Mouse (Mus musculus): ENCODE measurements around the gene Gemin5.
"Not testable (repeated sequence)": the region's sequence is repeated elsewhere in the genome, so short reads cannot be mapped to it uniquely, and the experiment has no call there.

Gene Gemin5

DNA sequence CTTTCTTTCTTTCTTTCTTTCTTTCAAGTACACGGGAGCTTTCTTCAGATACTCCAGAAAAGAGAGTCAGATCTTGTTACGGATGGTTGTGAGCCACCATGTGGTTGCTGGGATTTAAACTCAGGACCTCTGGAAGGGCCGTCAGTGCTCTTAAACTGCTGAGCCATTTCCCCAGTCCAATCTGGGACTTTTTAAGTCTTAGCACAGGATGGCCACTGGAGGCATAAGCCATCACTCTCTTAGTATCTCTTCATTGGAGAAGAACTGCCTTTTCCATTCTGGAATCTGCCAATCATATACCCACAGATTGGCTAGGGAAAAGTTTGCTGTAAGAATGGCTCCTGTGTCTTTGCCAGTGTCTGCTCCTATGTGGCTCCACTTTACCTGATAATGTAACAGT, 61.3 kb downstream of the Gemin5 start:
- DNase-seq, result peak; percentile 10

DNA sequence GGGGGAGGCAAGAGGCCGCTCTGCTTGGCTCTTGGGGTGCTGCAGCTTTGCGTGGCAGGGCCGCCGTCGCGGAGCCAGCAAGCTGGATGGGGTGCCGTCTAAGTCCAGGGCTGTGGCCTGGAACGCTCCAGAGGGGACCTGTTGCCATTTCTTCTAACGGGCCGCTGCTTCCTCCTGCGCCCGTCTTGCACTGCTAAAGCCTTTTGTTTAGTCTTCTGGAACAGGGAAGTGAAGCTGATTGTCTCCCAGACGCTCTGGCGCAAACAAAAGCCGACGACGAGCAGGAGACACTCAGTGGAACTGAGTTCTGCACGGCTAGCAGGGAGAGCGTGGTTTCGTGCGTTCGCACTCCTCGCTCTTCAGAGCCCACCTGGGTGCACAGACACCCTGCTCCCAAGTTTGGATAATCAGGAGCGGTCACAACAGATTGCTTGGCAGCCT, 64.0 kb downstream of the Gemin5 start:
- peak; percentile 62 for DNase-seq

DNA sequence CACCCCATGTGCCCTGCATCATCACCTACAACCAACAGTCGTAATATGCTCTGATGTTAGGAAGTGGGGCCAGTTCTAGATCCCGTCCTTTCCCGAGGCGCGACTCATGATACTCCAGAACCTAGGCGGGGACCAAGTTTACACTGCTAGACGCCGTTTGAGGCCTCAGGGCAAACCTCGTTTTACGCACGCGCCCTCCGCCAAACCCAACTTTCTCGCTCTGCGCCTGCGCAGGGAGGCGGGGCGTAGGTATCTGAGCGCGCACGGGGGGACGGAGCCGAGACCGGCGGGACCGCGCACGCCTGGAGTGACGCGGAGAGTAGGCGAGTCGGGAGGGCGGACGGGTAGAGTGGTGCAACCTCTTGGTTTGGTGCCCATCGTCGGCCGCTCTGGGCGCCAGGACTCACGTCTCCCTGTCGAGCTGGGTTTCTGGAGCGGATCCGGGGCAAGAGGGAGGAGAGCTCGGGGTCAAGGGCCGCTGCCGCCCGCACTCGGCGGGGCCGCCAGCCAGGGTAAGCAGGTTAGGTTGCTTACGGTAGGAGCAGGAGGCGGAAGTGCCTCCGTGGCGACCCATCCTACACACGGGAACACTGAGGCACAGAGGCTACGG, 64.5 kb downstream of the Gemin5 start, which contains the start of gene Cnot8:
TSS of gene Cnot8 (plus strand) at position 457 of the 610 bp plus-strand sequence.
- peak; percentile 99 for DNase-seq

DNA sequence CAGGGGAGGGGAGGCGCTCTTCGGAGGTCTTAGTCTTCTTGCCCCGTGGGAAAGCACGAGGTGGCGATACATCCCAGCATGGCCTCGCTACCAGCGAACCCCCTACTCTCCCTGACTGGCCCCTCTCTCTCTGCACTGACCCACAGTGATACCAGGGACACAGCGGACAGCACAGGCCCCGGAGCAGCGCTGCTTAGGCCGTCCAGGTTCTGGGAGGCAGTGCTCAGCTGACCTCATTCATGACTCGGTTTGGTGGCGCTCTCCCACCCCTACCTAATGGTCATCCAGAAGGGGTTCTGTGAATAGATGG, 65.0 kb downstream of the Gemin5 start:
- no peak for DNase-seq

DNA sequence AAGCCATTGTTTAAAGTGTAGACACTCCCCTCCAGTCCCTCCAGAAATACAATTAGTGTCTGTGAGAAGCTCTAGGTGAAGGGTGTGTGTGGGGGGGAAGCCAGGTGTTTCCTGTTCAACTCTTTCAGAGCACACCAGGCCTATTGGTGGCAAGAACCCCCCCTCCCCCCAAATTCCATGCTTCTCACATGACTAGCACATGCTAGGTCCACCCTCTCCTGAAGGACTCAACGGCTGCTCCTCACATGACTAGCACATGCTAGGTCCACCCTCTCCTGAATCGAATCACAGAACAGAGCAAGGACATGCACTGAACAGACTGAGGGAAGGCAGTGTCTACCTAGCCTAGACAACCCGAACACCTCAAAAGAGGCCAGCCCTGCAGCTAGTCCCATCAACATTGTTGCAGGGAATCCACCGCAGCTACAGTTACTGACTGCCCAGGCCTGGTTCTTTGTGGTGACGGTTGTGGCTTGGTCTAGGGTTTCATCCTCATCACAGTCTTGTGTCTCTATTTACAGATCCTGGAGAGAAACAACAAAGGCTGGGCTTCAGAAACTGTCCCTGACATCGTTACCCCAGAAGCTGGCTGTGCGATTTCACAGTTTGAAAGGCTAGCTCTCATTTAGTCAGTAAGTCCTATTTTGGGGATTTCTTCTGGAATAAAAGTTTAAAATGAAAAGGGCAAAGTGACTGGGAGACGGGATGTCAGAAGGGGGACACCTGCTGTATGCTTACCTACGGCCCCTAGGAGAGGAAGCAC, 65.6 kb downstream of the Gemin5 start:
- no peak for DNase-seq

DNA sequence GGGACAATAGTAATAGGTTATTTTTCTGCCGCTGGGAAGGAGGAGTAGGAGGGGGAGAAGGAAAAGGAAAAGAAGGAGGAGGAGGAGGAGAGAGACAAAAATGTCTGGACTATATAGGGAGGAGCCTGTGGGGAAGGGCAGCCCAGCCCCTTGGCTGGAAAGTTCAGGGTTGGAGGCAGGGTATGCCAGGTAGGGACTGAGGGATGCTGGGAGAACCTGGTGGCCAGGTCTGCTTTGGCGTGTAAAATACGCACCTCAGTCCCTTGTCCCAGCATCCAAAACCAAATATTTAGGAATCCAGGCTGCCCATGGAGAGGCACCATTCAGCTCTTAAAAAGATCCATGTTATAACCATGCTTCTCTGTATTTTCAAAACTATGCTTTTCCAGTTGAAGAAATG, 66.2 kb downstream of the Gemin5 start:
- no peak for DNase-seq

DNA sequence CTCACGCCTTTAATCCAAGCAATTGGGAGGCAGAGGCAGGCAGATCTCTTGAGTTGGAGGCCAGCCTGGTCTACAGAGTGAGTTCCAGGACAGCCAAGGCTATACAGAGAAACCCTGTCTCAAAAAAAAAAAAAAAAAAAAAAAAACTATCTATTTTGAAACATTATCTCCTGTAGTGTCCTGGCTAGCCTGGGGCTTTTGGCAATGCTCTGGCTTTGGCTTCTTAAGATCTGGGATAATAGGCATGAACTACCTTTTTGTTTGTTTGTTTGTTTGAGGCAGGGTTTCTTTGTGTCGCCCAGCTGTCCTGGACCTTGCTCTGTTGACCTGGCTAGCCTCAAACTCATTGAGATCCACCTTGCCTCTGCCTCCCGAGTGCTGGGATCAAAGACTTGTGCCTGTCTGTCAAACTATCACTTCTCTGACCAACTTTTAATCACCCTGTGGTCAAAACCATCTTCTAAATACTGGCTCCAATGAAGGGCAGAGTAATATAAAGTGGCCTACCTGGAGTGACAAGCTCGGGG, 67.1 kb downstream of the Gemin5 start:
- no peak for DNase-seq

DNA sequence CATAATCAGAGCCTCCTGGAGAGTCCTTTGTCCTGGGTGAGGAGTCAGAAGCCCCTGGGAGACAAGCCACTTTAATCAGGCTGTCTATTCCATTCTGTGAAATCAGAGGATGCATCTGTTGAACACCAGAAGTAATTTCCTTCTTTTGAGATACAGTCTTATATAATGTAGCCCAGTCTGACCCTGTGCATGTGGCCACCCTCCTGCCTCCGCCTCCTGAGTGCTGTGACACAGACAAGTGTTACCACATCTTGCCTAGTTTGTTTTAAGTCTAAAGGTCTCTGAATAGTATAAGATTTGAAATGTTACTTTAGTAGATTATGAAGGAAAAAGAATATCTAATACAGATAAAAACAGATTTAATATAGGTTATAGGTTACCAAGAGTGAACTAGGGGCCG, 68.3 kb downstream of the Gemin5 start:
- DNase-seq, result no peak

DNA sequence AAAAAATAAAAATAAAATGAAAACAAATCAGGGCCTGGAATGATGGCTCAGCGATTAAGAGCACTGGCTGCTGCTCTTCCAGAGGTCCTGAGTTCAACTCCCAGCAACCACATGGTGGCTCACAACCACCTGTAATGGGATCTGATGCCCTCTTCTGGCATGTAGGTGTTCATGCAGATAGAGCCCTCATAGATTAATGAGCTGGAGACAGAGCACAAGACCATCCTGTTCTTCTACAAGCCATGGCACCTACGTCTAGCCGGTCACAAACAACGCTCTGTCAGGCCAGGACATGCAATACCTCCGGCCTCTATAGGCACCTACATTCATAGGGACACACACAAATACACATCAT, 70.0 kb downstream of the Gemin5 start:
- DNase-seq, result not testable (repeated sequence)

DNA sequence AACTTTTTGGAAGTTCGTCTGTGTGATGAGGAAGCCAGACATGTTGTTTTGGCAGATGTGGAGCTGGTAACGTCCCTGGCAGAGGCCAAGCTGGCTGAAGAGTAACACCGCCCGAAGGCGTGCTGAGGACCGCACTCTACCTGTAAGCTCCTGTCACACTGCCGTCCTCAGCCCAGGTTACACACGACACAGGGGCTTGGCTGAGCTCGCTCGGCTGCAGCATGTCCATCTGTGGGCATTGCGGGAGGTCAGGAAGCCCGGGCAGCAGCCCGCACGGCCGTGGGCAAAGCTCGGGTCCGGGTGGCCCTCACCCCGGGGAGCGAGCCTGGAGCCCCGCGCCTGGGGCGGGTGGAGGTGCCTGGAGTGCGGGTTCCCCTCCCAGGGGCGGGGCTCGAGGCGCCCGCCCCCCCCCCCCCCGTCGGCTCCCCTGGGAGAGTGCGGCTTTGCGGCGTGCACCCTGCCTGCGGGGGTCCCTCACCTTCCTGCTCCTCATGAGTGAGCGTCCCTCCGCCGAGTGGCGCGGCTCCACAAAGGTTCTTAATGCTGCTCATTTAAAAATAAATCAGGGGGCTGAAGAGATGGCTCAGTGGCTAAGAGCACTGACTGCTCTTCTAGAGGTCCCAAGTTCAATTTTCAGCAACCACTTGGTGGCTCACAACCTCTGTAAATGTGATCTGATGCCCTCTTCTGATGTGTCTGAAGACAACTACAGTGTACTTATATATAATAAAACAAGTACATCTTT, 70.5 kb downstream of the Gemin5 start:
- DNase-seq, result peak; percentile 5

DNA sequence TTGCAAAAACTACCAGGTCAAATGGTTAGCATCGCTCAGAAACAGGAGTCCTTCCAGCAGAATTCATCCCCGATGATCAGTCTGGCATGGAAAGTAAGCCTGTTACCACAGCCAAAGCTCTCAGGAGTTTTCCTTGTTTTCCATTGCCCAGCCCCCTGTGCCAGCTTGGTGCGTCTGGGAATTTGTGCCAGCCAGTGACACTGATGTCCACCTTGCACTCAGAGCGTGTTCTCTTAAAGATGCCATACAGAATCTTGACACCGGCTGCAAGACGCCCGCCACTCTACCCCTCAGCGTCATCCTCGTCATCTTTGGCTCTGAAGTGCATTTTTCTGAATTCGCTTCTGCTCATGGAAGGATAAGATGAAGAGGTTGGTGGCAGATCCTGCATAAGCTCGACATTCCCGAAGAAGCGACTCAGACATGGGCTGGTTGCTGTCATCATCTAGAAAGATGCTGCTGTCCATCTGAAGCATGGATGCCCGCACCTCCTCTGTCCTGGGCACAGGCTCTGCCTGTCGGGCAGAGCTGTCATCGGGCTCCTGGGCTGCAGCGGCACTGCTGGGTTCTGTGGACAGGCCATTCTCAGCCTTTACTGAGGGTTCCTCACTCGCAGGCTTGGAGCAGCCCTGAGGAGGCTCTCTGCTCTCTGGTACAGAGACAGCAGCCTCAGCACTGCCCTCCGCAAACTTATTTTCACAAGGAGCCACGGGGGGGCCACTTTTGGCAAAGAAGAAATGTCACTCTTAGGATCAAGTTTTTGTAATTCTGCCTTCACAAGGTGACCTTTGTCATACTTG, 71.3 kb downstream of the Gemin5 start:
- peak; percentile 20 for DNase-seq

DNA sequence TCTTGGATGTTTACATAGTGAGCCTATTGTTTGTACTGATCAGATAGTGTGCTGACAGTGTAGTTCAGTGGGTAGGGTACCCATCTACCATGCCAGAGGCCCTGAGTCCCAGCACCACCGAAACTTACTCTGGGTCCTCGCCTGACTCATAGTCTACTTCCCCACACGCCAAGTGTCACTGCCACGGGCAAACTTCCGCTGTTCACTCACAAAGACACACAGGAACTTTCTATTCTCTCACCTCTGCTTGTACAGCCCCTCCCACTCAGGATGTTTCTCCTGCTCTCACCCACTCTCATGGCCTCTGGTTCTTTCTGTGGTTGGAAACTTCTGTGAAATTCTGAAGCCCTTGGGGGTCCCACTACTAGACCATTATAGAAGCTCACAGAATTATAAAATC, 72.2 kb downstream of the Gemin5 start:
- DNase-seq, result peak; percentile 10

DNA sequence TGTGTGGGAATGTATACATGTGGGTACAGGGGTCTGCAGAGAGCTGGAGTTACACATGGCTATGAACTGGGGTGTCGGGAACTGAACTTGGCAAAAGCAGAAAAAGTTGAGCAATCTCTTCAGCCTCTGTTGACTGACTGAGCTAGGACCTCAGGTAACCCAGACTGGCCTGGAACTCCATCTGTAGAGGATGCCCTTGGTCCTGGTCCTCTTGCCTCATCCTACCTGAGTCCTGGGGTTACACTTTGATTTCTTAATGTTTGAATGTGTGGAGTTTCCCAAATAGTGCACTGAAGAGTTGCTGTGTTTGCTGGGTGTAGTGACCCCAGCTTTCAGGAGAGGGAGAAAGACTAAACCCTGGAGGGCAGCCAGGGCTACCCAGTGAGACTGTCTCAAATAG, 72.8 kb downstream of the Gemin5 start:
- DNase-seq, result no peak

DNA sequence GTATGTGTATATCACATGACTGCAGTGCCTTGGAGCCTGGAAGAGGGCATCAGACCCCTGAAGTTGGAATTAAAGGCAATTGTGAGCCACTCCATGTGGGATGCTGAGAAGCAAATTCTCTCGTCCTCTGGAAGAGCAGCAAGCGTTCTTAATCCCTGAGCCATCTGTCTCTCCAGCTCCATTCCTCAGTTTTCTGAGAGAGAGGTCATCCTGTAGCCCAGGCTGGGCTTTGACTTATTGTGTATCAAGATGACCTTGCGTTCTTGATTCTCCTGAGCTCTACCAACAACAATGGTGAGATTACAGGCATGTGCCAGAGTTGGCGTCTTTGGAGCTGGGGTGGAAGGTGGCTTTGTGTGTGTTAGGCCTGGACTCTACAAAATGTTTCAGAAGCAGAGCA, 73.6 kb downstream of the Gemin5 start:
- no peak for DNase-seq

DNA sequence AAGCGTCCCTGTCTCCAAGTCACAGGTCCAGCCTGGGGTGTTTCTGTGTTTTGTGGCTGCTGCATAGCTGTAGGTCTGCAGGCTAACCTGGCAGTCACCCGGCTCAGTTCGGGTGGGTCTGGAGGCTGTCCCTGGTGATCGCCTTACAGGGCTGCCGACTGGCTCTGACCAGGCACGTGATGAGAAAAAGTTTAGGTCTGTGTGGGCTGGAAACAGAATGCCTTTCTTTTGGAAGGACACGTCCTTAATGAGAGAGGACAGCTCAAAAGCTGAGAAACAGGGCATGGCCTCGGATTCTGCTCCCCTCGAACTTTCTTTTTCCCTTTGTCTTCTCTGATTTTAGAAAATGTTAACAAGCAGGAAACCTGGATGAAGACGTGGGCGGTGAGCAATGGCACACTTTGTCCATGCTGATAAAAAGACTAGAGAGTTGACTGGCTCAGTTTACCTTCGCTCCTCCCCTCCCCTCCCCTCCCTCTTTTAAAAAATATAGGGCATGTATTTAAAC, 75.3 kb downstream of the Gemin5 start, which contains the start of gene Gm12248:
TSS of gene Gm12248 (minus strand) at position 114 of the 508 bp plus-strand sequence.
- DNase-seq, result peak; percentile 53

DNA sequence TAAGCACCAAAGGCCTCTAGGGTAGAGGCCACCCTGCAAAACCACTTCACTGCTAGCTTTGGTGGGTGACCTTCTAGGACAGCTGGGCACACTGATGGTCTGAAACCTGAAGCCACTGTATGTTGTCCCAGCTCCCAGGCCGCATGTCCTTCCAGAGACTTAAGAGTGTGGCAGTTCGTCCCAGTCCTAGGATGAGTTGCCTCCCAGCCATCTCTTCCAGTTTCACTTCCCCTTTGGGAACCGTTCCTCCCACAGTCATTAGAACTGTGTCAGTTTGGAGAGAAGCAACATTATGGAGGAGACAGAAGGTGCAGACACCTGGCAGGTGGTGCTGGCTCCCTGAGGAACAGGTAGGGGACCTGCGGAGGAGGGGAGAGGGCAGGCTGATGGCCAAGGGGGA, 75.8 kb downstream of the Gemin5 start:
- peak; percentile 6 for DNase-seq

DNA sequence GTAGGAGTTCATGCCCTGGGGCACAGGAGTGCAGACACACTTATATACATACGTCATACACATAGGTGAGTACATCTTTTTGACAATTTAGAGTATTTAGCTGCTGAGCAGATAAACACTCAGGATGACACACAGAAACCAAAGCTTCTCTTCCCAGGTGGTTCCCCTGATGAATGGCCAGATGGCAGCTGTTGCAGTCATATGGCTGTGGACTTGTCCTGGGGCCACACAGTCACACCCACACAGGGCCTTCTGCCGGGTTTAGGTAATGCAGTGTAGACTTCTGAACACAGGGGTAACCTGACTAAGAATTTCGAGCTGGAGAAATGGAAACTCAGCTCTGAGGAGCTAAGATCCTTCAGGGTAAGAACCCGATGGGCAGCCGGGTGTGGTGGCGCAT, 86.6 kb downstream of the Gemin5 start:
- no peak for DNase-seq

DNA sequence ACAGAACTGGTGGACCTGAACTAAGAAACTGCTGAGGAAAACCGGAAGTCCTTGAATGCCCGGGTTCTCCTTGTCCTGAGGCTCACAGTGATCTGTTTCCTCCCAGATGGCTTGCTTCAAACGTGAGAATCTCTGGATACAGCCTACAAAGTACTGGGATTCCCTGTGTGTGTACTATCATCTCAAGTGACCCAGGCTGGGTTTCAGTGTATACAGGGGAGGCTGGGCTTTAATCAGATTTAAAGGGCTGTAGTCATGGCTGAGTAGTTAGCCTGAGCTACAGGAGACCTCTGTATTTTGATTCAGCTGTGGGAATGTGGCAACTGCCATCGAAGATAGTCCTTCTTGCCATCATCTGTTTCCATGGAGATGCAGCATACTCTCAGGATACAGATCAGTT, 91.1 kb downstream of the Gemin5 start:
- no peak for DNase-seq

DNA sequence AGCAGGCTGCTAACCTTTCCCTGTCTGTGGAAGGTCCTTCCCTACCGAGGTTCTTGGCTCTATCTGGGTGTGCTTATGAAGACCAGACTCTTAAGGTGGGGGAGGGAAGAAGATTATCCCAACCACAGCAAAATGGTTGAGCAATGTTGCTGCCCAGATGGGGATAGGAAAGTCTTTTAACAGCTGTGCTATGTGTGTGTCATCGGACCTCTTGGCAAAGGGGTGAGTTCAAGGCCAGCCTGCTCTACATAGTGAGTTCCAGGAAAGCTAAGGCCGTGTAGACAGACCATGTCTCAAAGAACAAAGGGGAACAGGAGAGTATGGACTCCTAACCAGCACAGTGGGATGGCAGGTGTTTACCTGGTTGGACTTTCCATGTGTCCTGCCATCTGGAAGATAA, 95.4 kb downstream of the Gemin5 start:
- no peak for DNase-seq

Measured in lung, postnatal 10 days (tissue).